Mouse (Mus musculus): ENCODE results near the gene Wtip. TPM values are rescaled to one million over a fixed set of nuclear protein-coding genes. Genes with fewer than 3 reads are reported as not detected.
"Not testable (repeated sequence)": the region's sequence is repeated elsewhere in the genome, so short reads cannot be mapped to it uniquely, and the experiment has no call there.

Wtip gene
- polyA plus RNA-seq, 1 experiment from 2014 or later = 5.0 TPM

- H3K9me3 ChIP-seq (replicated peaks) = peaks cover 38% of the 10 kb centered on the region
- WGBS = 79% methylated on average over 2 of the region's 2 CpGs
- no peak for DNase-seq (ENCODE audit: low spot score)
- H3K27ac ChIP-seq (replicated peaks) = no peak overlapping the region
- H3K4me3 ChIP-seq = no peak overlapping the region
- no peaks in the 10 kb centered on the region for H3K27me3 ChIP-seq (ENCODE audit: low read depth, poor library complexity, severe bottlenecking)
- H3K36me3 ChIP-seq = no peaks in the 10 kb centered on the region
- no peaks in the 10 kb centered on the region for H3K4me1 ChIP-seq
These were observed 33.1 kb downstream of the Wtip start for GRCm38 (mm10) chr7:34100002-34100401.

- no peaks in the 10 kb centered on the region for H3K4me1 ChIP-seq
- no peaks in the 10 kb centered on the region for H3K36me3 ChIP-seq
- WGBS = 82% methylated on average over 3 of the region's 3 CpGs
- no peak within 1 kb of the TSS for H3K4me3 ChIP-seq
- no peak within 1 kb of the TSS for H3K27ac ChIP-seq (replicated peaks)
- H3K9me3 ChIP-seq (replicated peaks) = peaks cover 40% of the 10 kb centered on the region
- no peaks in the 10 kb centered on the region for H3K27me3 ChIP-seq (ENCODE audit: low read depth, poor library complexity, severe bottlenecking)
- peak; percentile 4 for DNase-seq (ENCODE audit: low spot score)
These were observed 38.1 kb downstream of the Wtip start, which contains the start of gene Scgb1b30 for GRCm38 (mm10) chr7:34094911-34095481. Gene Scgb1b30, plus strand, starts transcription at chr7:34095431.

- H3K4me3 ChIP-seq; H3K36me3 ChIP-seq; H3K27me3 ChIP-seq (ENCODE audit: low read depth, poor library complexity, severe bottlenecking); H3K27ac ChIP-seq (replicated peaks); DNase-seq (ENCODE audit: low spot score); H3K4me1 ChIP-seq: not testable (repeated sequence)
- 82% methylated on average over 5 of the region's 5 CpGs for WGBS
- peaks cover 20% of the 10 kb centered on the region for H3K9me3 ChIP-seq (replicated peaks)
These were observed 64.9 kb downstream of the Wtip start for GRCm38 (mm10) chr7:34068132-34068531.

Other genes with a start within 250 kb of the Wtip start
- not detected in 2 replicates for gene Scgb2b26, start 188.2 kb downstream of the Wtip start, polyA plus RNA-seq (2016; fragmentation: Nextera tagmentation; extraction: Ambion mirVana)
- gene Scgb2b27, start 119.3 kb downstream of the Wtip start, polyA plus RNA-seq (2016; fragmentation: Nextera tagmentation; extraction: Ambion mirVana) = not detected in 2 replicates
- gene Scgb1b27, start 111.8 kb downstream of the Wtip start, polyA plus RNA-seq (2016; fragmentation: Nextera tagmentation; extraction: Ambion mirVana) = not detected in 2 replicates
- gene Scgb1b30, start 37.8 kb downstream of the Wtip start, polyA plus RNA-seq (2016; fragmentation: Nextera tagmentation; extraction: Ambion mirVana) = not detected in 2 replicates
- gene Uba2, start 36.3 kb upstream of the Wtip start, polyA plus RNA-seq (2016; fragmentation: Nextera tagmentation; extraction: Ambion mirVana) = 287 and 288 TPM in 2 replicates
- gene Pdcd2l, start 63.4 kb upstream of the Wtip start, polyA plus RNA-seq (2016; fragmentation: Nextera tagmentation; extraction: Ambion mirVana) = 77.9 and 79.9 TPM in 2 replicates
- 324 and 395 TPM in 2 replicates for gene Gpi1, start 97.1 kb upstream of the Wtip start, polyA plus RNA-seq (2016; fragmentation: Nextera tagmentation; extraction: Ambion mirVana)
- not detected in 2 replicates for gene Gm6096, start 117.8 kb upstream of the Wtip start, polyA plus RNA-seq (2016; fragmentation: Nextera tagmentation; extraction: Ambion mirVana)
- gene 4931406P16Rik, start 180.3 kb upstream of the Wtip start, polyA plus RNA-seq (2016; fragmentation: Nextera tagmentation; extraction: Ambion mirVana) = 26.6 and 28.8 TPM in 2 replicates

All from midbrain, embryonic 10.5 days (tissue).